Mouse (Mus musculus): ENCODE results near the gene Sema5b. TPM values are rescaled to one million over a fixed set of nuclear protein-coding genes. Genes with fewer than 3 reads are reported as not detected.
A peak's percentile ranks its signal among the peaks of the same experiment; 100 is the strongest.

The Sema5b gene
- total and polyA plus RNA-seq, 2 experiments: 0.37 to 0.62 TPM

DNA sequence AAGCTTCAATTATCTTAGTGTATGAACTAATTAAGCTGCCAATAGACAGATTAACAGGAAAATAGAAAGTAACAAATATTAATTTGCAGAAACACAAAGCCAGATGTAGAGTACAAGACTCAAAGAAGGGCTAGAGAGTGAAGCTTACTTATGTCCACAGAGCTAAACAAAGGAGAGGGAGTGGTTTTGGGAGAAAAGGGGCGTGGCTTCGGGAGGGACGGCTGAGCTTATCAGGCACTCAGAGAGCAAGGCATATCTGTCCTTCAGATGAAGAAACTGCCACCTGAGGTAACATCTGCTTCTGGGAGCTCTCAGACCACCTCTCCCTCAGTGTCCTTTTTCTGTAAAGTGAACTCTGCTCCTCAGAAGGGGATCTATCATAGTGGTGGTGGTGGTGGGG lies 137.5 kb downstream of the Sema5b start:
- H3K9ac ChIP-seq (ENCODE audit: low read depth, low read length): no peak overlapping the region
- DNase-seq (ENCODE audit: extremely low read depth, low read depth, low spot score): no peak
- no peaks in the 10 kb centered on the region for H3K27me3 ChIP-seq (ENCODE audit: control insufficient read depth, insufficient read depth, low read length)
- H3K4me1 ChIP-seq (ENCODE audit: control insufficient read depth, insufficient read depth, low read length): no peaks in the 10 kb centered on the region
- 10% methylated on average over 3 of the region's 3 CpGs for WGBS
- H3K36me3 ChIP-seq (ENCODE audit: control insufficient read depth, insufficient read depth, low read length): no peaks in the 10 kb centered on the region
- H3K27ac ChIP-seq (replicated peaks; ENCODE audit: insufficient read depth, low read depth, low read length): no peak overlapping the region
- H3K4me3 ChIP-seq (ENCODE audit: insufficient read depth, low read depth, low read length): no peak overlapping the region
- no peaks in the 10 kb centered on the region for H3K79me2 ChIP-seq (ENCODE audit: control insufficient read depth, insufficient read depth, low read length)
- TF ChIP-seq CTCF (IDR thresholded peaks at IDR 0.05; ENCODE audit: low read depth, low read length) (no peak), POLR2A (IDR thresholded peaks at IDR 0.05; ENCODE audit: extremely low read depth, insufficient read depth, low read length) (no peak)

DNA sequence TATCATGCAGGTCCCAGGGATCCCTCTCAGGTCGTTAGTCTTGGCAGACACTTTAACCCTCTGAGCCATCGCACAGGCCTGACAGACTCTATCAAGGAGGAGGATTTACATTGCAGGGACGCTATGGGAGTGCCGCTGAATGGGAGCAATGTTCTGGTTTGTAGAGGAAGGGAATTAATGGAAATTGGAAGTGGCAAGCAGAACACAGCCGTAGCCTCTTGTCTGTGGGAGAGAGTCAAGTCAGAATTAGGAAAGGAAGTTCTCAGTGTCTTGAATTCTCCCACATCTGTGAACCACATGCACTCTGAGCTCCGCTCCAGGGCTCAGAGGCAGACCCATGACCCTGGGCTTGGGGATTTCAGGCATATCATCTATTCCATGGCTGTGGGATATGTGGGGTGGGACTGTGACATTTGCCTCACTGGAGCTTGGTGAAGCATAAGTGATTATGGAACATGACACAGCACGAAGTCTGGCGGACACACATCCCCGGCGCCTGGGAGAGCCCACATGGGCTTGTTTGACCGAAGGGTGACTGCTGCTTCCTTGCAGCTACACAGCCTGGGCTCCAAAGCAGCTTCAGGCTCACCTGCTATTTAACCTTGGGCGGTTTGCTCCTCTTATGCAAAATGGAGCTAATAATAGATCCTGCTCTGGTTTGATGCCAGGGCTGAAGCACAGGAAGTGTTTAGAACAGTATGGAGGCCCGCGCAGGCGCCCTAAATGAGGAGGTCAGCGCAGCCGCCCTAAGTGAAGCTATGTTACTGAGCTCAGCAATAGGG lies 140.6 kb downstream of the Sema5b start:
- no peaks in the 10 kb centered on the region for H3K36me3 ChIP-seq (ENCODE audit: control insufficient read depth, insufficient read depth, low read length)
- no peak for TF ChIP-seq CTCF (IDR thresholded peaks at IDR 0.05; ENCODE audit: low read depth, low read length)
- no peak for TF ChIP-seq POLR2A (IDR thresholded peaks at IDR 0.05; ENCODE audit: extremely low read depth, insufficient read depth, low read length)
- WGBS: 78% methylated on average over 17 of the region's 17 CpGs

DNA sequence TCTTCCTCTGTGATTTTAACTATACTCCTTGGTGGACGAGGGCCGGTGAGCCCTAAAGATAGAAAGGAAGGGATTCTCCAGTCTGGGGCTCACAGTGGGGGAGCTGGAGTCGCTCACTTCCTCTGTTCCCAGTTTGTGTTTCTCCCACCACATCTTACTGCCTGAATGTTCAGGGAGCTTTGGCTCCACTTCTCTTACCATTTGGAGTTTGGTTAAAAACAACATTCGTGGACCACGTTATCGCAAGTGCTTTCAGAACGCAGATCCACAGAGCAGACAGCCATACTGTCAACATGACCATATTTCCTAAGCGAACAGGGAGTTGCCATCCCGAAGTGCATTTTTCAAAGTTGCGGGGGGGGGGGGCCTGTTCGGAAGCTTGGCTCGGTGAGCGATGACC lies 144.1 kb downstream of the Sema5b start:
- no peaks in the 10 kb centered on the region for H3K79me2 ChIP-seq (ENCODE audit: control insufficient read depth, insufficient read depth, low read length)
- H3K4me1 ChIP-seq (ENCODE audit: control insufficient read depth, insufficient read depth, low read length): no peaks in the 10 kb centered on the region
- H3K36me3 ChIP-seq (ENCODE audit: control insufficient read depth, insufficient read depth, low read length): no peaks in the 10 kb centered on the region
- H3K27ac ChIP-seq (replicated peaks; ENCODE audit: insufficient read depth, low read depth, low read length): no peak overlapping the region
- no peak overlapping the region for H3K4me3 ChIP-seq (ENCODE audit: insufficient read depth, low read depth, low read length)
- H3K9ac ChIP-seq (ENCODE audit: low read depth, low read length): no peak overlapping the region
- DNase-seq (ENCODE audit: extremely low read depth, low read depth, low spot score): no peak
- H3K27me3 ChIP-seq (ENCODE audit: control insufficient read depth, insufficient read depth, low read length): no peaks in the 10 kb centered on the region
- TF ChIP-seq CTCF (IDR thresholded peaks at IDR 0.05; ENCODE audit: low read depth, low read length): no peak
- no peak for TF ChIP-seq POLR2A (IDR thresholded peaks at IDR 0.05; ENCODE audit: extremely low read depth, insufficient read depth, low read length)
- WGBS: 82% methylated on average over 13 of the region's 13 CpGs

More for the DNA sequence above, 140.6 kb downstream of the Sema5b start:
- Histone ChIP-seq H3K27ac (replicated peaks; ENCODE audit: insufficient read depth, low read depth, low read length) (no peak overlapping the region), H3K4me3 (ENCODE audit: insufficient read depth, low read depth, low read length) (no peak overlapping the region), H3K27me3 (ENCODE audit: control insufficient read depth, insufficient read depth, low read length) (no peaks in the 10 kb centered on the region), H3K79me2 (ENCODE audit: control insufficient read depth, insufficient read depth, low read length) (no peaks in the 10 kb centered on the region), H3K4me1 (ENCODE audit: control insufficient read depth, insufficient read depth, low read length) (no peaks in the 10 kb centered on the region), H3K9ac (ENCODE audit: low read depth, low read length) (no peak overlapping the region)
- no peak for DNase-seq (ENCODE audit: extremely low read depth, low read depth, low spot score)

DNA sequence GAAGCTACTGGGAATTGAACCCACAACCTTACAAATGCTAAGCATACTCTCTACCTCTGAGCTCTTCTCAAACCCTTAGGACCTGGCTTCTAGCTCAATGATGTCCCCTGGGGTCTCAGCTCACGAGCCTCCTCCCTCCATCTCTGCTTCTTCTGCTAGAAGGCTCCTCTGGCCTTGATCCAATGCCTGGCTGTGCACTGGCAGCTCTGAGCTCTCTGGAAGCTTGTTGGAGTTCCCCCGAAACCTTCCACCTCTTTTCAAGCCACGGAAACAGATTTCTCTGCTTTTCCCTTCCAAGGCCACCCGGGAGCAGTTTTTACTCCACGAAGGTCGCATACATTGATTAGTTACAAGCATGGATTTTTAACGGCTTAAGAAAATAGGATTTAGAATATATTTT lies 145.5 kb downstream of the Sema5b start:
- no peaks in the 10 kb centered on the region for H3K27me3 ChIP-seq (ENCODE audit: control insufficient read depth, insufficient read depth, low read length)
- no peaks in the 10 kb centered on the region for H3K36me3 ChIP-seq (ENCODE audit: control insufficient read depth, insufficient read depth, low read length)
- TF ChIP-seq POLR2A (IDR thresholded peaks at IDR 0.05; ENCODE audit: extremely low read depth, insufficient read depth, low read length) (no peak), CTCF (IDR thresholded peaks at IDR 0.05; ENCODE audit: low read depth, low read length) (no peak)
- H3K4me1 ChIP-seq (ENCODE audit: control insufficient read depth, insufficient read depth, low read length): no peaks in the 10 kb centered on the region
- H3K79me2 ChIP-seq (ENCODE audit: control insufficient read depth, insufficient read depth, low read length): no peaks in the 10 kb centered on the region
- H3K4me3 ChIP-seq (ENCODE audit: insufficient read depth, low read depth, low read length): no peak overlapping the region
- 80% methylated on average over 7 of the region's 7 CpGs for WGBS
- H3K27ac ChIP-seq (replicated peaks; ENCODE audit: insufficient read depth, low read depth, low read length): no peak overlapping the region
- H3K9ac ChIP-seq (ENCODE audit: low read depth, low read length): no peak overlapping the region
- DNase-seq (ENCODE audit: extremely low read depth, low read depth, low spot score): no peak

DNA sequence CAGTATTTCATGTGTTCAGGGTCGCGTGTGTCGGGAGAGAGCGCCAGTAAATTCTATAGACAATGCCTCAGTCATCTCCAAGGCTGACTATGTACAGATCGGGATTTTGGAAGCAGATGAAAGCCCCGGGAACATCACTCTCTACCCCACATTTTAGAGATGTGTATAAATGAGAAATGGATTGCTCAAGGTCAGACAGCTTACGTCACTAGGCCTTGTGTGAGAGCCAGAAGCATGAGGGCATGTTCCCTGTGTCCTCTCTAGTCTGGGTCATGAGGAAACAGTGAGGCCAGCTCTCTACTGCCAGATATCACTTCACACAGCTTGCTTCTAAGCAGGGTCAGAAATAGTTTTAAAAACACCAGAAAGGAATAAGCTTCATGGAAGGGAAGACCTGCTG lies 150.7 kb downstream of the Sema5b start:
- Histone ChIP-seq H3K27me3 (ENCODE audit: control insufficient read depth, insufficient read depth, low read length) (no peaks in the 10 kb centered on the region), H3K4me1 (ENCODE audit: control insufficient read depth, insufficient read depth, low read length) (no peaks in the 10 kb centered on the region), H3K79me2 (ENCODE audit: control insufficient read depth, insufficient read depth, low read length) (no peaks in the 10 kb centered on the region), H3K9ac (ENCODE audit: low read depth, low read length) (no peak overlapping the region), H3K4me3 (ENCODE audit: insufficient read depth, low read depth, low read length) (no peak overlapping the region), H3K27ac (replicated peaks; ENCODE audit: insufficient read depth, low read depth, low read length) (no peak overlapping the region), H3K36me3 (ENCODE audit: control insufficient read depth, insufficient read depth, low read length) (peaks cover 10% of the 10 kb centered on the region)
- DNase-seq (ENCODE audit: extremely low read depth, low read depth, low spot score): peak; percentile 49
- TF ChIP-seq CTCF (IDR thresholded peaks at IDR 0.05; ENCODE audit: low read depth, low read length) (no peak), POLR2A (IDR thresholded peaks at IDR 0.05; ENCODE audit: extremely low read depth, insufficient read depth, low read length) (no peak)
- WGBS: 77% methylated on average over 7 of the region's 7 CpGs

DNA sequence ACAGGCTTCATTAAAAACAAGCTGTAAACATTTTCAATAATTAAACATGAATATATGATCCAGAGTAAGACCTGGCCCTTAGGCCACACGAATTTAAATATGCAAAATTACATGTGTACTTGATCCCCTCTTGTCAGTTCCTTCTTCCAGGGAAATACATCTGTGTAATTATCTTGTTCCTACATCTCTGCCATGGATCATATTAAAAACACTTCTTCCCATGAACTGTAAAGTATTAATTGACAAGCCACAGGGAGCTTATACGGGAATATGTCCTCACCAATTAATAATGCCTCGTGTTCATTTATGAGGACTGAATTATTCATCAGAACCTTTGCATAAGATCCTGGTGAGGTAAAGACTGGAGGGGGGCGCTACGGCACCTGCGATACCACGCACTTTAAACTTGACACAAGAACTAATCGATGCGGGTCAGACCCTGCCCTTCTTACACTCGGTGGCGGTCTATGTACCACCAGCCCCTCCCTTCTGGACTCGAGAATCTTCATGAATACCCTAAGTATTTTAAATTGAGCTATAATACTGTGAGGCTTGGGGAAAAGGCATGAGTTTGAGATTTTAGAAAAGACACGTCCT lies 153.4 kb downstream of the Sema5b start:
- 90% methylated on average over 13 of the region's 13 CpGs for WGBS

More for the DNA sequence above, 153.4 kb downstream of the Sema5b start:
- no peaks in the 10 kb centered on the region for H3K79me2 ChIP-seq (ENCODE audit: control insufficient read depth, insufficient read depth, low read length)
- H3K4me3 ChIP-seq (ENCODE audit: insufficient read depth, low read depth, low read length): no peak overlapping the region
- no peaks in the 10 kb centered on the region for H3K4me1 ChIP-seq (ENCODE audit: control insufficient read depth, insufficient read depth, low read length)
- H3K9ac ChIP-seq (ENCODE audit: low read depth, low read length): no peak overlapping the region
- peaks cover 21% of the 10 kb centered on the region for H3K36me3 ChIP-seq (ENCODE audit: control insufficient read depth, insufficient read depth, low read length)
- DNase-seq (ENCODE audit: extremely low read depth, low read depth, low spot score): no peak
- no peak overlapping the region for H3K27ac ChIP-seq (replicated peaks; ENCODE audit: insufficient read depth, low read depth, low read length)
- no peaks in the 10 kb centered on the region for H3K27me3 ChIP-seq (ENCODE audit: control insufficient read depth, insufficient read depth, low read length)
- no peak for TF ChIP-seq CTCF (IDR thresholded peaks at IDR 0.05; ENCODE audit: low read depth, low read length)
- TF ChIP-seq POLR2A (IDR thresholded peaks at IDR 0.05; ENCODE audit: extremely low read depth, insufficient read depth, low read length): no peak
